Mouse (Mus musculus) heart, postnatal 25 days (tissue): Measurements from ENCODE around the gene Wfdc3. TPM values are rescaled to one million over a fixed set of nuclear protein-coding genes. Genes with fewer than 3 reads are reported as not detected.

Source experiments
- total RNA-seq, 2 experiments: library from RNA; stranded (reverse); gene quantifications; 2 replicates each; pipeline ENCODE4 v1.2.3; 2021

Gene Wfdc3
- total RNA-seq, 2 experiments from 2014 or later: 0.28 to 0.29 TPM

Other genes with a start within 250 kb of the Wfdc3 start
- gene Pigt, start 248.4 kb downstream of the Wfdc3 start, total RNA-seq: 10 to 100 TPM; 34.7 to 34.8 TPM
- gene Wfdc2, start 183.5 kb downstream of the Wfdc3 start, total RNA-seq: under 1 TPM; 0.78 to 0.83 TPM
- not detected for gene Spint3, start 172.5 kb downstream of the Wfdc3 start, total RNA-seq
- under 1 TPM in 1 of 2 experiments, not detected in 1; 0.34 TPM for gene Wfdc6a, start 160.5 kb downstream of the Wfdc3 start, total RNA-seq
- gene Eppin, start 152.3 kb downstream of the Wfdc3 start, total RNA-seq: not detected
- gene Wfdc6b, start 132.4 kb downstream of the Wfdc3 start, total RNA-seq: not detected
- gene Wfdc8, start 132.3 kb downstream of the Wfdc3 start, total RNA-seq: not detected
- gene Wfdc16, start 107.1 kb downstream of the Wfdc3 start, total RNA-seq: not detected
- gene Wfdc10, start 89.9 kb downstream of the Wfdc3 start, total RNA-seq: not detected
- gene Wfdc9, start 89.3 kb downstream of the Wfdc3 start, total RNA-seq: not detected
- gene Wfdc11, start 71.8 kb downstream of the Wfdc3 start, total RNA-seq: not detected
- not detected for gene Wfdc13, start 60.8 kb downstream of the Wfdc3 start, total RNA-seq
- not detected for gene Spint4, start 47.4 kb downstream of the Wfdc3 start, total RNA-seq
- gene Spint5, start 30.6 kb downstream of the Wfdc3 start, total RNA-seq: not detected
- 10 to 100 TPM; 24.4 to 25.8 TPM for gene Dnttip1, start 52 bp upstream of the Wfdc3 start, total RNA-seq
- 1 to 10 TPM; 2.4 to 2.9 TPM for gene Ube2c, start 24.0 kb upstream of the Wfdc3 start, total RNA-seq
- not detected for gene Tnnc2, start 34.0 kb upstream of the Wfdc3 start, total RNA-seq
- gene Snx21, start 39.9 kb upstream of the Wfdc3 start, total RNA-seq: 10 to 100 TPM; 24.7 to 27.5 TPM
- gene Acot8, start 59.0 kb upstream of the Wfdc3 start, total RNA-seq: 10 to 100 TPM; 10.7 to 12.2 TPM
- 1 to 10 TPM; 2.5 to 3.1 TPM for gene Zswim3, start 59.2 kb upstream of the Wfdc3 start, total RNA-seq
- gene Zswim1, start 76.8 kb upstream of the Wfdc3 start, total RNA-seq: 1 to 10 TPM; 3.6 to 4.5 TPM
- gene Spata25, start 82.6 kb upstream of the Wfdc3 start, total RNA-seq: under 1 TPM; 0.42 to 0.64 TPM
- gene Ctsa, start 86.9 kb upstream of the Wfdc3 start, total RNA-seq: 100 to 1,000 TPM in 1 of 2 experiments, 10 to 100 TPM in 1; 90.9 to 108 TPM
- 10 to 100 TPM; 39.9 to 44.6 TPM for gene Neurl2, start 87.5 kb upstream of the Wfdc3 start, total RNA-seq
- gene Pltp, start 111.8 kb upstream of the Wfdc3 start, total RNA-seq: 10 to 100 TPM; 35.9 to 37.5 TPM
- gene Pcif1, start 133.4 kb upstream of the Wfdc3 start, total RNA-seq: 10 to 100 TPM; 27.5 to 34.6 TPM
- 1 to 10 TPM; 8.6 to 9.2 TPM for gene Zfp335, start 165.8 kb upstream of the Wfdc3 start, total RNA-seq
- gene Mmp9, start 194.8 kb upstream of the Wfdc3 start, total RNA-seq: under 1 TPM; 0.55 to 0.61 TPM
- gene Slc12a5, start 214.9 kb upstream of the Wfdc3 start, total RNA-seq: under 1 TPM; 0.65 to 0.81 TPM